Mouse (Mus musculus) MEL (cell line): ENCODE results near the gene Tpra1.

Experiments
- CTCF ChIP-seq, 3 experiments: IDR thresholded peaks in 2 of 3; conservative IDR thresholded peaks in 1 of 3; 2 replicates each; pipeline ENCODE4 v1.5.1; 2011 to 2012; ENCODE audit warnings: low read length in 3 of 3, low read depth in 2 of 3, mild to moderate bottlenecking in 2 of 3, improper control_type of control experiment in 1 of 3, inconsistent platforms in 1 of 3, mixed read lengths in 1 of 3, moderate library complexity in 1 of 3; ENCODE audit not compliant: control insufficient read depth in 1 of 3, insufficient read depth in 1 of 3, poor library complexity in 1 of 3, severe bottlenecking in 1 of 3
- E2F4 ChIP-seq: IDR thresholded peaks from 2 replicates; pipeline ENCODE4 v1.6.1; 2011; ENCODE audit warnings: low read depth, low read length, improper control_type of control experiment, borderline replicate concordance
- EP300 ChIP-seq, 2 experiments: IDR thresholded peaks; 2 replicates each; pipeline ENCODE4 v1.6.1; 2011; ENCODE audit warnings: improper control_type of control experiment in 2 of 2, low read length in 2 of 2, low read depth in 1 of 2, mild to moderate bottlenecking in 1 of 2
- GABPA ChIP-seq: IDR thresholded peaks from 2 replicates; pipeline ENCODE4 v1.6.1; 2012; ENCODE audit warnings: low read depth, mild to moderate bottlenecking, inconsistent platforms, low read length, improper control_type of control experiment, moderate library complexity
- HCFC1 ChIP-seq: IDR thresholded peaks from 2 replicates; pipeline ENCODE4 v1.6.1; 2012; ENCODE audit warnings: low read depth, mild to moderate bottlenecking, inconsistent platforms, low read length, improper control_type of control experiment, moderate library complexity
- NELFE ChIP-seq: IDR thresholded peaks from 2 replicates; pipeline ENCODE4 v1.6.1; 2011; ENCODE audit warnings: low read depth, low read length, improper control_type of control experiment
- NRF1 ChIP-seq: IDR thresholded peaks from 2 replicates; pipeline ENCODE4 v1.6.1; 2014; ENCODE audit warnings: low read depth, mild to moderate bottlenecking, inconsistent platforms, low read length, improper control_type of control experiment, moderate library complexity; ENCODE audit not compliant: poor library complexity, insufficient read depth, severe bottlenecking
- POLR2A ChIP-seq, 2 experiments: IDR thresholded peaks; 2 replicates each; pipeline ENCODE4 v1.6.1; 2011 to 2012; ENCODE audit warnings: low read length in 2 of 2, mild to moderate bottlenecking in 2 of 2, control low read depth in 1 of 2, improper control_type of control experiment in 1 of 2, low read depth in 1 of 2, moderate library complexity in 1 of 2; ENCODE audit not compliant: control insufficient read depth in 1 of 2, insufficient read depth in 1 of 2, poor library complexity in 1 of 2
- RCOR1 ChIP-seq: IDR thresholded peaks from 2 replicates; pipeline ENCODE4 v1.6.1; 2012; ENCODE audit warnings: low read depth, mild to moderate bottlenecking, inconsistent platforms, low read length, improper control_type of control experiment
- SMC3 ChIP-seq: IDR thresholded peaks from 2 replicates; pipeline ENCODE4 v1.6.1; 2011; ENCODE audit warnings: low read depth, low read length, improper control_type of control experiment
- UBTF ChIP-seq: IDR thresholded peaks from 2 replicates; pipeline ENCODE4 v1.6.1; 2012; ENCODE audit warnings: low read depth, mild to moderate bottlenecking, inconsistent platforms, low read length, improper control_type of control experiment, moderate library complexity, borderline replicate concordance; ENCODE audit not compliant: insufficient read depth

DNA sequence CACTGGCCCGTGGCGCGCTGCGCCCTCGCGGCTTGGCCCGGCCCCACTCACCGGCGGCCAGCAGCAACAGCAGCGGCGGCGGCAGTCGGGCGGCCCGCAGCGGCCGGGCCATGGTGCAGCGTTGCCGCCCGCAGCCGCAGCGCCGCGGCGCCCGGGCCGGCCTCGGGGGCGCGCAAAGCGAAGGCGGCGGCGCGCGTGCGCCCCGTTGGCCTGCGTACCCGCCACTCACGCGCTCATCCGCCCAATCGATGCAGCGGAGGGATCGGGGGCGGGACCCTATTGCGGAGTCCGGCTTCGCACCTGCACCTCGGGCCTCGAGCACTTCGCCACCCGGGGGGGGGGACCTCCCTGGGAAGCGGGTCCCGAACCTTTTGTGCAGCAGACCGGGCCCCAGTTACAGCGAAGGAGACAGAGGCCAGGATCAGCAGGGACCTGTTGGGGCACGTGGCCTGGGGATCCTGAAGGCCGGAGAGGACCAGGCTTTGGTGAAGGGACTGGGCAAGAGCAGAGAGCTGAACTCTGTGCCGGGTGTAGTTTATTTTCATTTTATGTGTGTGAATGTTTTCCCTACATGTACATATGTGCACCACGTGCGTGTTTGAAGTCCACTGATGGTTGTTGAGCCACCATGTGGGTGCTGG, 27.1 kb upstream of the Tpra1 start, which contains the start of gene Podxl2:
- TF ChIP-seq NELFE (no peak), NRF1 (no peak), CTCF (IDR thresholded peaks at IDR 0.05 in 2 of 3, conservative IDR thresholded peaks at IDR 0.05 in 1 of 3; ENCODE audit: control insufficient read depth in 1 of 3, insufficient read depth in 1 of 3, low read depth in 2 of 3, low read length in 3 of 3, poor library complexity in 1 of 3, severe bottlenecking in 1 of 3) (no peak), HCFC1 (no peak), SMC3 (no peak), RCOR1 (no peak), E2F4 (no peak), GABPA (no peak), POLR2A (IDR thresholded peaks at IDR 0.05; ENCODE audit: control insufficient read depth in 1 of 2, insufficient read depth in 1 of 2, low read depth in 1 of 2, low read length in 2 of 2, poor library complexity in 1 of 2) (no peak), EP300 (IDR thresholded peaks at IDR 0.05; ENCODE audit: low read depth in 1 of 2, low read length in 2 of 2) (no peak), UBTF (no peak)
